Mouse (Mus musculus): Measurements from ENCODE around the gene Gpr107.

GRCm38 (mm10) chr2:31124694-31125093, 27.4 kb upstream of the Gpr107 start:
- TF ChIP-seq CTCF (IDR thresholded peaks at IDR 0.05; ENCODE audit: low read depth) (no peak), EP300 (IDR thresholded peaks at IDR 0.05; ENCODE audit: low read depth) (no peak)

All from liver, embryonic 14.5 days (tissue).